Mouse (Mus musculus) MEL (cell line): ENCODE results near the gene Bmp7. TPM values are rescaled to one million over a fixed set of nuclear protein-coding genes. Genes with fewer than 3 reads are reported as not detected.

Experiments
- polyA plus RNA-seq, 2 experiments: library from polyadenylated mRNA; stranded (reverse) in 1 of 2; unstranded in 1 of 2; fragments of >175 nt in 1 of 2; fragments of >200 nt in 1 of 2; gene quantifications; 2 replicates each; pipeline versions ENCODE4 v1.2.1 to v1.2.4; 2012; ENCODE audit warnings: low replicate concordance in 2 of 2, low read depth in 1 of 2; ENCODE audit not compliant: insufficient read length in 2 of 2, insufficient read depth in 1 of 2, missing spikeins in 1 of 2
- total RNA-seq: library from RNA; depleted of rRNA; stranded (reverse); fragments of 300-350 nt; gene quantifications from 2 replicates; pipeline ENCODE4 v1.2.3, GENCODE M21; 2012; rRNA removed

Gene Bmp7
- total and polyA plus RNA-seq, 3 experiments: not detected

Other genes starting within 250 kb of the Bmp7 start
- gene Spo11, start 37.4 kb upstream of the Bmp7 start, total RNA-seq: not detected in 2 replicates
- not detected for gene Spo11, start 37.4 kb upstream of the Bmp7 start, polyA plus RNA-seq
- 139 and 156 TPM in 2 replicates for gene Rae1, start 59.8 kb upstream of the Bmp7 start, total RNA-seq
- gene Rae1, start 59.8 kb upstream of the Bmp7 start, polyA plus RNA-seq: 100 to 1,000 TPM in 1 of 2 experiments, not detected in 1; 172 TPM
- gene Rbm38, start 80.2 kb upstream of the Bmp7 start, total RNA-seq: 37.0 and 39.0 TPM in 2 replicates
- gene Rbm38, start 80.2 kb upstream of the Bmp7 start, polyA plus RNA-seq: 100 to 1,000 TPM in 1 of 2 experiments, not detected in 1; 207 TPM
- gene Ctcfl, start 179.2 kb upstream of the Bmp7 start, total RNA-seq: not detected in 2 replicates
- gene Ctcfl, start 179.2 kb upstream of the Bmp7 start, polyA plus RNA-seq: under 1 TPM in 1 of 2 experiments, not detected in 1; 0.13 TPM
- not detected in 2 replicates for gene Pck1, start 212.7 kb upstream of the Bmp7 start, total RNA-seq
- not detected for gene Pck1, start 212.7 kb upstream of the Bmp7 start, polyA plus RNA-seq